Mouse (Mus musculus): ENCODE measurements around the gene Slc25a22.

Slc25a22 gene

DNA sequence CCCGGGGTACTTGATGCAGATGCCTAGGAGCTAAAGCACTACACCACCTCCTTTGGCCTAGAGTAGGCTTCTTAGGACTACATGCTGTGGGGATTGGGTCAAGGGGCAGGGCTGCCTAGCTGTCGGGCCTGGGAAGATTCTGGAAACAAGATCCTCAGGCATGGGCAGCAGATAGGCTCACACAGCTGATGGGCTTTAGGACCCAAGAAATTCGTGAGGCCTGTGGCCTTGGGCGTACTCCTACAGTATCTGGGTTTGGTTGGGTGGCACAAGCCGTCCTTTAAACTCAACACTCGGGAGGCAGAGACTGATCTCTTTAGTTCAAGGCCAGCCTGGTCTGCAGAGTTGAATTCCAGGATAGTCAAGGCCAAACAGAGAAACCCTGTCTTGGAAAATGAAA, 34.5 kb upstream of the Slc25a22 start:
- DNase-seq (ENCODE audit: low spot score in 2 of 2): no peak

DNA sequence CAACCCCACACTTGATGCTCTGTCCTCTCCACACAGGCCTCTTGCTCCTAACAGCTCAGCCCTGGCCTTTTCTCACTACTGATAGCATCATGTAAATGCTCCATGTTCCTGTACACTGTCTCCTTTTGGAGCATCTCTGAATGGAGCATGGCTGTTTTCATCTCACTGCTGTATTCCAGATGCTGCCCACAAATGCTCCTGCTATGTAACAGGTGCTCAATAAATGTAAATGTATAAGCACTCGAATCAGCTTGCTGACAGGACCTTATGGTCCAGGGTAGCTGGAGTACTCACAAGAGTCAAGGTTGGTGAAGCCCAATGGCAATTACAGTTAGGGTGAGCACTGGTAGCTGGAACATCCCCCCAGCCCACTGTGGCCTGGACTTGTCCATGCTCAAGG, 33.5 kb upstream of the Slc25a22 start:
- no peak for DNase-seq (ENCODE audit: low spot score in 2 of 2)

DNA sequence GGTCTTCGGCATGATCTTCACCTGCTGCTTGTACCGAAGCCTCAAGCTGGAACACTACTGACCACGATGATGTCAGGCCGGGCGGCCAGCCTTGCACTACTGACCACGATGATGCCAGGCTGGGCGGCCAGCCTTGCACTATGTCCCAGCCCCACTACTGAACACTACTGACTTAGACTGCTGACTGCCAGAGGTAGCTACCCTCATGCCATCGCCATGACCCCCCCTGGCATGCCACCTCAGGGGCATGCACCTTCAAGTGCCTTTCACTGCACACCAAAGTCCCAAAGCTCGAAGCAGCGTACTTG, 32.9 kb upstream of the Slc25a22 start:
- DNase-seq (ENCODE audit: low spot score in 2 of 2): no peak

DNA sequence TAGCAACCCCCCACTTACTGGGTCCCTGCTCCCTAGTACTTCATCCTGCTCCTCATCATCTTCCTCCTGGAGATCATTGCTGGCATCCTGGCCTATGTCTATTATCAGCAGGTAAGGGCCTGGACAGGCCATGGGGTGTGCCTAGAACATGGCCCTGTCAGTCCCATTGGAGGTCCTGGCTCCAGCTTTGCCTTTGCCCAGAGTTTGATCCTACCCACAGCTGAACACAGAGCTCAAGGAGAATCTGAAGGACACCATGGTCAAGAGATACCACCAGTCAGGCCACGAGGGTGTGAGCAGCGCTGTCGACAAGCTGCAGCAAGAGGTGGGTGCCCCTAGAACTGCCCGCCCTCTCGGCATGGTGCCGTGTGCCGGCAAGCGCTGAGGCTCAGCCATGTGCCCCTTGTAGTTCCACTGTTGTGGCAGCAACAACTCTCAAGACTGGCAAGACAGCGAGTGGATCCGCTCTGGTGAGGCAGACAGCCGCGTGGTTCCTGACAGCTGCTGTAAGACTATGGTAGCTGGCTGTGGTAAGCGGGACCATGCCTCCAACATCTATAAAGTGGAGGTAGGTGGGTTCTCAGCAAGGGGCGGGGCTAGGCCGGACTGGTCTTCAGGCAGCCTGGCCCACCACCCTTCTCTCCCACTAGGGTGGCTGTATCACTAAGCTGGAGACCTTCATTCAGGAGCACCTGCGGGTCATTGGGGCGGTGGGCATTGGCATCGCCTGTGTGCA, 32.4 kb upstream of the Slc25a22 start:
- DNase-seq (ENCODE audit: low spot score in 2 of 2): no peak

DNA sequence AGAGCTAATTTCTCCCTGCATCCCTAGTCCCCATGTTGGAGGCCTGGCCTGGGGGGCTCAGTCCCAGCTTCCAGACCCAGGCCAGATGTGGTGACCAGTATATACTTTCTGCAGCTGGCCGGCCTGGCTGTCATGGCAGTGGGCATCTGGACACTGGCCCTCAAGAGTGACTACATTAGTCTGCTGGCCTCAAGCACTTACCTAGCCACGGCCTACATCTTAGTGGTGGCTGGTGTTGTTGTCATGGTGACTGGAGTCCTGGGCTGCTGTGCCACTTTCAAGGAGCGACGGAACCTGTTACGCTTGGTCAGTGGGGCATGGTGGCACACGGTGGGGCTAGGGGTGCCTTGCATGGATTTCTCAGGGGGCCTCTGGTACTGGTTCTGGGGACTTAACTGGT, 31.7 kb upstream of the Slc25a22 start:
- DNase-seq (ENCODE audit: low spot score in 2 of 2): no peak

DNA sequence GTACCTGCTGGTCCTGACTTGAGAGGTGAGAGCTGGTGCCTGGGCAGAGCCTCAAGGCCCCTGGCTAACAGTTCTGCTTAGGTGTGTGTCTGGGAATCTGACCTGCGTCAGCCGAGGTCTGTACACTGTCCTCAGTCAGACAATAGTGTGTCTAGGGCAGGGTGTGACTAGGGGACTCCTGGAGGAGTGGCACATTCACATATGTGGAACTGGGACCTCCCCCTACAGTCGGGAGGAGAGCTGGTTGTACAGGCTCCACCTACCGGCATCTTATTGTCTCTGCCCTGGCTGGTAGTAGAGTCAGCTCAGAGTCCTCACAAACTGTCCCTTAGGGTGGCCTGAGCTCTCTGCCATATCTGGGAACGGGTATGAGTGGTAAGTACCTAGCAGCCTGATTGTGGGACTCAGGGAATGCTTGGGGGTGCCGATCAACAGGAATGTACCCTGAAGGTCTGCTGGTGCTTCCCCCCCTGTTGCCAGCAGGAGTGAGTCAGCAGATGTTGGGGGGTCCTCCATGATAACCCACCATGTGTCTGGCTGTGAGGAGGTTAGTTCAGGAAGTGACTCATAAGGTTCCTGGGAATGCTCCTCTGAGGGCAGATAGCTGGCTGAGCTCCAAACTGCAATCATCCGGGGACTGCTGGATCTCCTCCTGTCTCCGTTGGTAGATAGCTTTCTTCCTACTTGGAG, 31.0 kb upstream of the Slc25a22 start:
- DNase-seq (ENCODE audit: low spot score in 2 of 2): peak; percentile 45 to 59

DNA sequence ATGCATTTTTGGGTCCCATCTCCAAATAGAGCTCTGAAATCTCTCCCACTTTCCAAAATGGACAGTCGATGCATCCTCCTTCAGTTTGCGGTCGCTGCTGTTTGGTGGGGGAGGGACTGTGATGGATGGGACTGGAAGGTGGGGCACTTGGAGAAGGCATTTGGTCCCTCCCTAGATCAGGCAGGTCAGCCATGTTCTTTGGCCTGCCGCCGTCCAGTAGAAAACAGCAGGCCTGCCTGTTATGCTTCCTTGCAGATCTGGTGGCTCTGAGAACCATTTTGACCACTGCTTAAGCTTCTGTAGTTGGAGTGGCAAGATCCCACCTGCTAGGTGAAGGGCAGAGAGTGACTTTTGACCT, 30.5 kb upstream of the Slc25a22 start:
- DNase-seq (ENCODE audit: low spot score in 2 of 2): no peak

DNA sequence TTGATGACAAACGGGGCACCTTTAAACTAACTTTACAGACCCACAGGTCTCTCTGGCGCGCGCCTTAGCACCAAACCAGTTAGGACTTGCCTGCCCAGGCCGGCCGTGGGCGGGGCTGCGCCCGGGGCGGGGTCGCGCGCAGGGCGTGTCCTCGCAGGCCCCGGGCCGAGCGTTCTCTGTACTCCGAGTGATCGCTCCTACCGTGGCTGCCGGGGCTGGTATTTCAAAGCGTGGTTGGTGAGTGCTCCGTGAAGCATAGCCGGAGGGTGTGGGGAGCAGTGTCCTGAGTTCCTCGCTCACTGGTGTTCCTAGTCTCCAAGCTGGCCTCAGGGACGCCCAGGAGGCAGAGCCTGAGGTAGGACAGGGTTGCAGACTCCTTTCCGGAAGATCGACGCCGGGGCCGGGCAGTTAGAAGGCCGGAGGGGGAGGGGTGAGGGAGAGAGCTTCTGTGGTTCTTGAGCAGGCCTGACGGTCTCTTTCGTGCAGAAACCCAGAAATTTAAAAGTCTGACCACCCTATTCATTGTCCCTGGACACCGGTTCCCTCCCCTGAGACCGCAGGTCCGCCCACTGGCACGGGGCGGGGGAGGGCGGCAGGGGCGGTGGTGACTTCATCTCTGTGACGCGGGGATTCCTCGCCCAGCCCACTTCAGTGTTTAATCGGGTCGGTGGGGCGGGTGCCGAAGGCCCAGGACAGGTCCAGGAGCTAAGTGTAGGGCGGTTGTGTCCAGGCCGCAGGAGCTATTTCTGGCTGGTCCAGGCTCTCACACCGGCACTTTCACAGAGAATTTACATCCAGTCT, 29.7 kb upstream of the Slc25a22 start, which contains the start of gene Cd151:
Gene Cd151, plus strand, starts transcription at position 163 of the 801 bp plus-strand sequence.
- DNase-seq (ENCODE audit: low spot score in 2 of 2): peak; percentile 74 to 75

DNA sequence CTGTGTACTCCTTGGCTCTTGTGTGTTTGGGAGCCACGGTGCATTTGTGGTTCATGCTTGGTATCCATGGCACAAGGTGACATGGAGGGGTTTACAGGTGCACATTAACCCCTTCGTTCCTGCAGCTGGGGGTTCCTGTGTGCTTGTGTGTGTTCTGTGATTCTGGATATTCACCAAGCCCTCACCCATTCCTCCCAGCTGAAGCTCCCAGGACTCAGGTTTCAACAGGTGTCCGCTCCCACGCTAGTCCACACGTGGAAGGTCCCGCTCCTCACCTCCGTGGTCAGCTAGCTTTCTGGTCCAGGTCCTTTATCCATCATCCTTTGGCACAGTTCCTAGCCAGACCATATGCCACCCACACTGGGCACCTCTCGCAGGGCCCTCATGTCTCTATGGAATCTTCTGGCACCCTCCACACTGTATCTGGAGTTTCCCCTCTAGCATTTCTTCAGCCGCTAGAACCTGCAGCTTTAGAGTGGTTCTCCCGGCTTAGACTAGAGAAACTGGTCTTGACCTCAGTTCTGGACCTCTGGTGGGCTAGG, 29.0 kb upstream of the Slc25a22 start:
- no peak for DNase-seq (ENCODE audit: low spot score in 2 of 2)

DNA sequence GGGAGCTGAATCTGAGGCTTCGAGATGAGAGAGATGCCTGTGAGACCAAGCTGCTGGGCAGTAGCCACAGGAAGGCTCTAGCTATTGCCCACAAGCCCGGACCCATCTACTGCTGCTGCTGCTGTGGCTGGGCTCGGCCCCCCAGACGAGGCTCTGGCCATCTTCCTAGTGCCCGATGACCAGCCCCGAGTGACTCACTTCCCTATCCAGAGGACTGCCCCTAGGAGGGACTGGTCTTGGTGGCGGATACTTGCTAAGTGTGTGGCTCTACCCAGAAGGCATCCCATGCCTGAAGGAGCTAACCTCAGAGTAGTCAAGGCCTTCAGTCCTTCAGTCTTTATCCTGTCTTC, 28.3 kb upstream of the Slc25a22 start:
- no peak for DNase-seq (ENCODE audit: low spot score in 2 of 2)

DNA sequence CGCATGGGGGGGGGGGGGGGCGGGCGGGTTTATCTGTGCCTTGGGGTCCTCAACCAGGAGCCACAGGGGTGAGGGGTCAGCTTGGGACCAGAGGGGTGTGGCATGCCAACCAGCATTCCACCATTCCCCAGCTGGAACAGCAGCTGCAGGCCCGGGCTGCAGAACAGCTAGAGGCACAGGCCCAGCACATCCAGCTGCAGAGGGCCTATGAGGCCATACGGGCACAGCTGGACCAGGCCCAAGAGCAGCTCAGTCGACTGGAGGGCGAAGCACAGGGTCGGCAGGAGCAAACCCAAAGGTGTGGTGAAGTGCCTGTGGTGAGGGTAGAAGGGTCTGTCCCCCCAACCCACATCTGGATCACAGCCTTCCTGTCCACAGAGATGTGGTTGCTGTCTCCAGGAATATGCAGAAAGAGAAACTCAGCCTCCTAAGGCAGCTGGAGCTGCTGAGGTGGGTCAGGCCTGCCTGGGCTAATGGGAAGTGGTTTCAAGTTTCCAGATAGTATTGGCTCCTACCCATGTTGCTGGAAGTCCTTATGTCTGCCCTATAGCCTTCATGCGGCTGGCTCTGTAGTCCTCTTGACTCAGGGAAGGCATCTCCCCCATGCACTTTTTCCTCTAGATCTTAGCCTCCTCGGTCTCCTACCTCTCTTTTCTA, 27.8 kb upstream of the Slc25a22 start:
- no peak for DNase-seq (ENCODE audit: low spot score in 2 of 2)

DNA sequence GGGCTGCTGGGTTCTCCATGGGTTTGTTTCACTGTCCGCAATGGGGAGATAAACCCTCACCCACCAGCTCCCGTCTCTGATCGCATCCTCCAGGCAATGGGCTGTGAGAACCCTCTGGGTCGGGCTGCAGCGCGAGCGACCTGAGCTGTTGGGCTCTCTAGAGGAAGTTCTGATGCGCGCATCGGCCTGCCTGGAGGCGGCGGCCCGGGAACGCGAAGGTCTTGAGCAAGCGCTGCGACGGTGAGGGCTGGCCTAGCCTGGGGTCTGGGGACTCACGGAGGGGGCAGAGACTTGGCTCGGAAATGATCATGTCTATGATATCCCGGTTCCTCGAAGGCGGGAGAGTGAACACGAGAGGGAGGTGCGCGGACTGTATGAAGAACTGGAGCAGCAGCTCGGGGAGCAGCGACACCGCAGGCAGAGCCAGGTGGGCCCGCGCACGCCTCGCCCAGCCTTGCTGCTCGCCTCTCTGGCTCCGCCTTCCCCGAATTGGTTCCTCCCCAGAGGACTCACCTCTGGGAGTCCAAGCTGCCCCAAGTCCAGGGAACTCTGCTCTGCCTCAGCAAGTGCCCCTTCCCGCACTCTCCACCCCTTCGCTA, 27.0 kb upstream of the Slc25a22 start:
- DNase-seq (ENCODE audit: low spot score in 2 of 2): no peak

DNA sequence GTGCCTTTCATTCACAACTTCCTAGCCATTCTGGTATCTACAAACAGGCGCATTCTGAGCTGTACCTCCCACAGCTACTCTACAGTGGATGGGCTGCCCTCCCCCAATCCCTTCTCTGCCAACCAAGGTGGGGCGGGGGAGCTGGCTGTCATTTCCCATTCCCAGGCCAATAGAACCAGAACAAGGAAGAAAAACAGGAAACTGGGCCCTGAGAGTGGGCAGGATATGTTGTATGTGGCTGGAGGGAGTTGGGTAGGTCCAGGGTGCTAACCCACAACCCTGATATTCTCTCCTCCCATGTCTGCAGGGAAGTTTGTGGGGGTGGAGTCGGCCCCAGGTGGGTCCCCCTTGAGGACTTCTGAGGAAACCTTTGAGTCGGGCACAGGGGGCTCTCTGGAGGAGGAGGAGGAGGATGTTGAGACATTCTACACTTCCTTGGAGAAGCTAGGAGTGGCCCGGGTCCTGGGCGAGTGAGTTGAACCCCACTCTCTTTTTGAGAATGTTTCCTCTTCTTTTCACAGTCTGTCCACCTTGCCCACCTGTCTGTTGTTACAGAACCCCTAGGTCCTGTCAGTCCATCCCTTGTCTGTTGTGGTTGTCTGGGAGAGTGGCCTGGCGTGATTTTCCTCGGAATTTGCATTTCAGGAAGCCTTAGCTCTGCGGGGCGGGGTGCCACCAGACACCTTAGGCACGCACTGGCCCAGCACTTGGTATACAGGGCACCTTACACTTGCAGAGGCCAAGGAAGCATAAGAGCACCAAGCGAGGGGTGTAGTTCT, 26.3 kb upstream of the Slc25a22 start:
- no peak for DNase-seq (ENCODE audit: low spot score in 2 of 2)

DNA sequence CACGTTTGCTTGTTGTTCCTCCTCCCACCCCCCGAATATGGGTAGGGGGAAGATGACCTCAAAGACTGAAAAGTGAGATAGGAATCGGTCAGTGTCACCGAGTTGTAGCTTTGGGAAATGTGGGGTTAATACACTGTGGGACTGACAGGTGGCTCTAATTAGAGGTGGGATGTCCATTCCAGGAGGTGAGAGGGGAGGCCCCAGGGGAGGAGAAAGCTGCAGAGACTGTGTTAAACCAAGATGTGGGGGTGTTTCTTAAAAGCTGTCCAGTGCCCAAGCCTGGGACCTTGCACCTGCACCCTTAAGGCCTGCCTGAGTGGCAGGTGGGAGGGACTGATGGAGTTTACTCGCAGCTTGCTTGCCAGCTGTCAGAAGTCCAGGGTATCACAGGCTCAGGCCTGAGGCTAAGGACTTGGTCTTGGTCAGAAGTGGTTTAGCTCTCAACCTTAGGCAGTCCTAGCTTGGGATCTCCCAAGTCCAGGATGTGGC, 24.7 kb upstream of the Slc25a22 start:
- DNase-seq (ENCODE audit: low spot score in 2 of 2): no peak

DNA sequence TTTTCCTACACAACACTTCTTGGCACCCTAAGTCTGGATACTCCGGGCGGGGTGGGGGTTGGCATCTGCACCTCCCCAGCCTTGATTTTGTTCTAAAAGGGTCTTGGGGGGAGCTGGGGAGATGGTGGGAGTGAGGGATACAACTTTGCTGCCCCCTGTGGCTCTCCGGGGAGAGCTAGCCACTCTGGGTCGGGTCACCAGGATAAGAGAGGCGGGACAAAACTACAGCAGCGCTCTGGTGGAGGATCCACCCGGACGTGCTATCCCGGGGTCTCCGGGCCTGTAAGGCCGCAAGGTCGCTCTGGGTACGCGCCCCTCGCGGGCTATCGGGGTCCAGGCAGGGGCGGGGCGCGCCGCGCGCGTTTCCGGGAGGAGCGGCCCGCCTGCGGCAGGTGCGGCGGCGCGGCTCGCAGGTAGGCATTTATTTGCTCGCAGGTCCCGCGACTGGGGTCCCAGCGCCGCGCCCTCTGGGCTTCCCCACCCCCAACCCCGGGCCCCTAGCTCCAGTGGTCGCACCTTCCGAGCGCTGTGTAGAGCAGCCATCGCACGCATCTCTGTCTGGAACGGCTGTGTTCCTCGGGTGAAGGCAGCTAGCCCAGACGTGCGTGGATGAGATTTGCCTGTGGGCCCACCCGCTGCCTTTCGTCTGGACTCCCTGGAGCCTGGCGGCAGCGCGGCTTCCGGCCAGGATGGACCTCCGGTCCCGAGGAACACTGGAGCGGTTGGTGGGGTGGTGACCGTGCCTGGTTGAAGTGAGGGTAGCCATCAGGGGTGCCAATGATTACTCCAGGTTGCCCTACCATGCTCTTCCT, 24.0 kb upstream of the Slc25a22 start:
- no peak for DNase-seq (ENCODE audit: low spot score in 2 of 2)

DNA sequence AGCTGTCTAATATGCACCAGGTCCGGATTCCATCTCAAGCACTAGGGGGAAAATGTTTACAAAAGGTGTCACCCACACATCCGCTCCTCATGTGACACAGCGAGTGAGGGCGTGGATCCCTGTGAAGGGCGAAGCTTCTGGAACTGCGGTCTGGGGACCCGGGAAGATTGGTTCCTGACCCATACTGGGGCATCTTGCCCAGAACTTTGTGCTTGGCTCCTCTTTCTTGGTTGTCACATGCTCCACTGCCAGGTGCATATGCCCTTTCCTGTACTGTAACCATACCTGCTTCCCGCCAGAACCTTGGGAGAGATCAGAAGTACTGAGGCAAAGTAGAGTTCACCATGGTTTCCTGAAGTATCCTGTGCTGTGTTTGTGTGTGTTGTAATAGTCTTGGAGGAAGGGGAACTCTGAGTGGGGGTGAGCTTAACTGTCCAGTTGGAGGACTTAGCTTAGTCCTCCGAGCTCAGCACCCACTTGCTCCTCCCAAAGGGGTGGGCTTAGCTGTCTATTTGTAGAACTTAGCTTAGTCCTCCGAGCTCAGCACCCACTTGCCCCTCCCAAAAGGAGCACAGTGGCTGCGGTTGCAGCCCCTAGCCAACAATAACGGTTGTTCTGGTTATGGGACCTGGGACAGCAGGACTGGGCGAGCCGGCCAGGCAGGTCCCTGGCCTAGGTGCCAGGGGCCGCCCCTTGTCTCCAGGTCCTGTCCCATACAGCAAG, 22.9 kb upstream of the Slc25a22 start, which contains the start of gene Cracr2b:
Gene Cracr2b, plus strand, starts transcription at position 704 of the 723 bp plus-strand sequence.
- no peak for DNase-seq (ENCODE audit: low spot score in 2 of 2)

DNA sequence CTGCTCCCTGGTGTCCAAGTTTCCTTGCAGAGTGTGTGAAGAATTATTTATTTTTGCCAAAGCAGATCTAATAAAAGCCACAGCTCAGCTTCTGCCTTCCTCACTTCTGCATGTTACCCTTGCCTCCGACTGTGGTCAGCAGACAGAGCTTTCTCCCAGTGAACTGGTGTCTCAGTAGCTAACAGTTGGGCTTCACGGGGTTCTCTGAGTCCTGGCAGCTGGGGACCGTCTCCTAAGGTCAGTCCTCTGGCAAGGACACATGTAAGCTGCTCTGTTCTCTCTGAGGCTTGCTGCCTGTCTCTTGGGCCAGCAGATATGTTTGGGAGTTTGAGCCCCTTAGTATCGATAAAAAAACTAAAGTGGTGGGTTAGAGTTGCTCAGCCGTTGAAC, 22.3 kb upstream of the Slc25a22 start:
- no peak for DNase-seq (ENCODE audit: low spot score in 2 of 2)

DNA sequence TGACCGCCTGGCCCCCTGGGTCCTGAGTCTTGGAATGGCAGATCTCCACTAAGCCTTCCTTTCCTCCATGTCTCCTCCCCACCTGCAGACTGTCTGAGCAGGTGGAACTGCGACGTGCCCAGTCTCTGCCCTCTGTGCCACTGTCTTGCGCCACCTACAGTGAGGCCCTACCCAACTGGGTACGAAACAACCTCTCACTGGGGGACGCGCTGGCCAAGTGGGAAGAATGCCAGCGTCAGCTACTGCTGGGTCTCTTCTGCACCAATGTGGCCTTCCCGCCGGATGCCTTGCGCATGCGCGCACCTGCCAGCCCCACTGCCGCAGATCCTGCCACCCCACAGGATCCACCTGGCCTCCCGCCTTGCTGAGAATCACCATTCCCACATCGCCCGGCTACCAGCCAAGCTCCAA, 21.6 kb upstream of the Slc25a22 start:
- DNase-seq (ENCODE audit: low spot score in 2 of 2): no peak

DNA sequence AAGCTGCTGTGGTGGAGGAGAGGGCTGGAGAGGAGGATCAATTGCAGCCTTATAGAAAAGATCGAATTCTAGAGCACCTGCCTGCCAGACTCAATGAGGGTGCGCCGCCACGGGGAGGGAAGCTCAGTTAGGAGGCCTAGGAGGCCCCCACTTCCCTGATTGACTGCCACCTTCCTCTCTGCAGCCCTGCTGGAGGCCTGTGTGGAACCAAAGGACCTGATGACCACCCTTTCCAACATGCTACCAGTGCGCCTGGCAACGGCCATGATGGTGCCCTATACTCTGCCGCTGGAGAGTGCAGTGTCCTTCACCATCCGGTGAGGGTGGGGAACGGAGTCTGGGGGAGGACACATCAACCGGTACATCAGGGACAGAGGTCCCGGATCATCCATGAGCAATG, 21.0 kb upstream of the Slc25a22 start:
- no peak for DNase-seq (ENCODE audit: low spot score in 2 of 2)

Measured in natural killer cell, adult 2 months (primary cell).